9 mouse cellular contexts compared by ENCODE assay signal in the genomic region with DNA sequence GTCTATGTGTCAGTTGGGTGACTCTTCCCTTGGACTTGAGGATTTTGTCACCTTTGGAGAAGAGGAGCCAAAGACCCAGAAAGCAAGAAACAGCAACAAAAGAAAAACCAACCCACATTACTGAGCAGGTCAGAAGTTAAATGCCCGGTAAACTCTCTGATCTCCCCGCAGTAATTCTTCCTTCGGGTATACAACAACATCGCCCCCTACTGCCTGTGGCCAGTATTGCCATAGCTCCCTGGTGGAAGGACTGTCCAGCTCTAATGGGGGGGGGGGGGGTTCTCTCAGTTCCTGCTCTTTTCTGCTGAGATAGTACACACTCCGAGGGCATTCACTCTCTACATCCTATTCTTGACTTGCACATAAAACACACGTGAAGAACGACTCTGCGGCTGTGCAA. TPM values are rescaled to one million over a fixed set of nuclear protein-coding genes. Genes with fewer than 3 reads are reported as not detected.
DNase-seq lines count a peak whose midpoint lies in the region; ATAC-seq and TF ChIP-seq lines count a peak whose summit lies in the region.
"Had no signal": no experiment of that assay in that cellular context is flagged by ENCODE, and none has a peak within 500 bp of the region (broad histone marks: within the 10 kb centered on the region; RNA-seq: fewer than 3 reads in every experiment).

No protein-coding gene starts in this region.

- no peak overlapping the region for H3K27ac ChIP-seq in heart, embryonic 10.5 days
- no peak overlapping the region for H3K27ac ChIP-seq in cerebellum, adult 2 months (ENCODE audit: insufficient read depth, low read length)
- no peak overlapping the region for H3K27ac ChIP-seq in lung, embryonic 14.5 days (ENCODE audit: low read depth)
- no peak overlapping the region for H3K27ac ChIP-seq in heart, embryonic 12.5 days (ENCODE audit: poor library complexity, severe bottlenecking)
- H3K27ac ChIP-seq: hindbrain, embryonic 15.5 days had no signal

- TF ChIP-seq POLR2A in cerebellum, adult 2 months (IDR thresholded peaks at IDR 0.05; ENCODE audit: borderline replicate concordance, insufficient read depth, low read length): no peak

- H3K27me3 ChIP-seq in heart, embryonic 10.5 days (ENCODE audit: insufficient read depth, poor library complexity, severe bottlenecking): peaks cover 71% of the 10 kb centered on the region
- H3K27me3 ChIP-seq in cerebellum, adult 2 months (ENCODE audit: control insufficient read depth, insufficient read depth, low read length): no peaks in the 10 kb centered on the region; the same call in 1 of the 2 replicates
- peaks cover 10% of the 10 kb centered on the region for H3K27me3 ChIP-seq in lung, embryonic 14.5 days (ENCODE audit: insufficient read depth, low read length)
- peaks cover 66% of the 10 kb centered on the region for H3K27me3 ChIP-seq in heart, embryonic 12.5 days (replicated peaks)

- H3K4me2 ChIP-seq in lung, embryonic 14.5 days: no peak overlapping the region
- no peak overlapping the region for H3K4me2 ChIP-seq in heart, embryonic 12.5 days

- 0 out of 2 replicates have a peak, but pooled peaks cover under 1% of the 10 kb centered on the region for H3K9me3 ChIP-seq in heart, embryonic 10.5 days
- no peaks in the 10 kb centered on the region for H3K9me3 ChIP-seq in lung, embryonic 14.5 days (ENCODE audit: low read depth, low read length)
- no peaks in the 10 kb centered on the region; the same call in 1 of the 2 replicates for H3K9me3 ChIP-seq in heart, embryonic 12.5 days (replicated peaks)
- H3K9me3 ChIP-seq: hindbrain, embryonic 15.5 days had no signal

- no peak overlapping the region for H3K9ac ChIP-seq in lung, embryonic 14.5 days
- H3K9ac ChIP-seq in heart, embryonic 12.5 days: no peak overlapping the region
- H3K9ac ChIP-seq: hindbrain, embryonic 15.5 days had no signal

- peak; percentile 21 to 62 for DNase-seq in heart, postnatal 36 days
- no peak for DNase-seq in heart, embryonic 10.5 days (ENCODE audit: low spot score)
- DNase-seq in right cerebral cortex, postnatal 4 days: peak; percentile 67
- DNase-seq in right cerebral cortex, adult 18-20 months: no peak
- DNase-seq in cerebellum, adult 2 months: peak in 1 of 2 experiments; percentile 60
- DNase-seq in lung, embryonic 14.5 days: peak; percentile 56
- DNase-seq in natural killer cell, adult 2 months (ENCODE audit: low spot score in 2 of 2): no peak

- H3K4me3 ChIP-seq in heart, embryonic 10.5 days: no peak overlapping the region
- no peak overlapping the region for H3K4me3 ChIP-seq in cerebellum, adult 2 months (replicated peaks; ENCODE audit: insufficient read depth, low read depth, low read length)
- no peak overlapping the region for H3K4me3 ChIP-seq in lung, embryonic 14.5 days (ENCODE audit: low read depth, low read length)
- no peak overlapping the region for H3K4me3 ChIP-seq in heart, embryonic 12.5 days

- ATAC-seq in lung, embryonic 14.5 days (ENCODE audit: insufficient read depth): no peak
- ATAC-seq in heart, embryonic 12.5 days (ENCODE audit: insufficient number of reproducible peaks, low FRiP score): no peak

- 44% methylated on average over 8 of the region's 8 CpGs for WGBS in heart, embryonic 10.5 days
- 22% methylated on average over 8 of the region's 8 CpGs for WGBS in cerebellum, adult 2 months
- WGBS in lung, embryonic 14.5 days: 44% methylated on average over 8 of the region's 8 CpGs
- WGBS in heart, embryonic 12.5 days: 40% methylated on average over 8 of the region's 8 CpGs

- no peaks in the 10 kb centered on the region for H3K36me3 ChIP-seq in heart, embryonic 10.5 days
- no peaks in the 10 kb centered on the region for H3K36me3 ChIP-seq in lung, embryonic 14.5 days (ENCODE audit: insufficient read depth)
- no peaks in the 10 kb centered on the region for H3K36me3 ChIP-seq in heart, embryonic 12.5 days
- H3K36me3 ChIP-seq: hindbrain, embryonic 15.5 days had no signal

- intact Hi-C loops in heart, postnatal 36 days (cut with DNase I): loop anchor here (1.0 kb wide), 1 partner anchor 146 kb away; no protein-coding TSS in a partner anchor

- TF ChIP-seq CTCF in cerebellum, adult 2 months (IDR thresholded peaks at IDR 0.05; ENCODE audit: borderline replicate concordance, insufficient read depth, low read depth, low read length): peak; percentile 53; the same call in 1 of the 2 replicates
- TF ChIP-seq CTCF in lung, embryonic 14.5 days (IDR thresholded peaks at IDR 0.05; ENCODE audit: low read depth): peak; percentile 49

- 0 out of 2 replicates have a peak, but pooled peaks cover 5% of the 10 kb centered on the region for H3K4me1 ChIP-seq in heart, embryonic 10.5 days
- H3K4me1 ChIP-seq in cerebellum, adult 2 months (ENCODE audit: control insufficient read depth, insufficient read depth, low read length): no peaks in the 10 kb centered on the region
- no peaks in the 10 kb centered on the region for H3K4me1 ChIP-seq in lung, embryonic 14.5 days (ENCODE audit: insufficient read depth)
- H3K4me1 ChIP-seq in heart, embryonic 12.5 days (replicated peaks): no peaks in the 10 kb centered on the region; the same call in 1 of the 2 replicates

RNA-seq across cellular contexts. Expression of gene Lhx4, which starts 30.0 kb away (rescaled TPM):
- not detected for total RNA-seq in heart, postnatal 36 days (2021)
- 0.06 TPM in 1 of 2 replicates, not detected in the other for polyA plus RNA-seq in heart, embryonic 10.5 days (2016; fragmentation: Nextera tagmentation; extraction: Ambion mirVana)
- 0.55 and 1.0 TPM in 2 replicates for polyA plus RNA-seq in cerebellum, adult 2 months (2012; rRNA removed)
- polyA plus RNA-seq in lung, embryonic 14.5 days (2014; fragmentation: Nextera tagmentation; extraction: Ambion mirVana): 0.05 TPM in 1 of 2 replicates, not detected in the other
- polyA plus RNA-seq in heart, embryonic 12.5 days (2016; fragmentation: Nextera tagmentation; extraction: Ambion mirVana): not detected in 2 replicates

Comparison
In these comparisons a context has a peak if more than half of its experiments do, and no peak if none do; other contexts are left out.
1. DNase-seq: peak in heart, postnatal 36 days (2 of 2), right cerebral cortex, postnatal 4 days (single experiment) and lung, embryonic 14.5 days (single experiment); none in heart, embryonic 10.5 days (single experiment), right cerebral cortex, adult 18-20 months (single experiment) and natural killer cell, adult 2 months (0 of 2).